Mouse (Mus musculus) neural tube, embryonic 15.5 days (tissue): ENCODE data around the gene Copa. TPM values are rescaled to one million over a fixed set of nuclear protein-coding genes. Genes with fewer than 3 reads are reported as not detected.

ENCODE experiments used
- polyA plus RNA-seq: library from polyadenylated mRNA; unstranded; fragments of >200 nt; fragmentation: Nextera tagmentation; extraction: Ambion mirVana; gene quantifications from 2 replicates; pipeline ENCODE4 v1.2.1, GENCODE M21; 2015

Copa gene
- polyA plus RNA-seq, 1 experiment from 2014 or later = 174 TPM

Other genes starting within 250 kb of the Copa start
- gene Cd84, start 242.8 kb upstream of the Copa start, polyA plus RNA-seq = 1.4 and 3.6 TPM in 2 replicates
- gene Gm10521, start 186.9 kb upstream of the Copa start, polyA plus RNA-seq = not detected in 2 replicates
- gene Slamf6, start 165.0 kb upstream of the Copa start, polyA plus RNA-seq = 0.14 and 15.4 TPM in 2 replicates
- gene Vangl2, start 54.1 kb upstream of the Copa start, polyA plus RNA-seq = 37.3 and 40.1 TPM in 2 replicates
- 2.2 and 2.6 TPM in 2 replicates for gene Nhlh1, start 25.0 kb upstream of the Copa start, polyA plus RNA-seq
- 100 and 109 TPM in 2 replicates for gene Ncstn, start 266 bp downstream of the Copa start, polyA plus RNA-seq
- gene Pex19, start 44.2 kb downstream of the Copa start, polyA plus RNA-seq = 154 and 162 TPM in 2 replicates
- gene Dcaf8, start 65.6 kb downstream of the Copa start, polyA plus RNA-seq = 84.5 and 93.4 TPM in 2 replicates
- 378 and 415 TPM in 2 replicates for gene Pea15a, start 124.3 kb downstream of the Copa start, polyA plus RNA-seq
- gene Casq1, start 137.3 kb downstream of the Copa start, polyA plus RNA-seq = 3.8 and 4.0 TPM in 2 replicates
- 0.05 TPM in 1 of 2 replicates, not detected in the other for gene Atp1a4, start 175.9 kb downstream of the Copa start, polyA plus RNA-seq
- gene Igsf8, start 179.1 kb downstream of the Copa start, polyA plus RNA-seq = 70.9 and 71.3 TPM in 2 replicates
- 57.9 and 63.1 TPM in 2 replicates for gene Atp1a2, start 215.5 kb downstream of the Copa start, polyA plus RNA-seq
- gene Kcnj9, start 246.8 kb downstream of the Copa start, polyA plus RNA-seq = 2.5 and 3.2 TPM in 2 replicates